Mouse (Mus musculus) liver, adult 2 months (tissue): ENCODE measurements around the gene Mmaa. TPM values are rescaled to one million over a fixed set of nuclear protein-coding genes. Genes with fewer than 3 reads are reported as not detected.
A peak's percentile ranks its signal among the peaks of the same experiment; 100 is the strongest.

ENCODE experiments used
- DNase-seq: peaks from one replicate; pipeline ENCODE4 v3.0.0-alpha.2; 2011; ENCODE audit warnings: low read depth, low spot score; ENCODE audit errors: extremely low read depth
- H3K27ac ChIP-seq: fragments of 200-500 bp; replicated peaks from 2 replicates; pipeline ENCODE4 v1.5.1; 2012; ENCODE audit warnings: low read depth, mild to moderate bottlenecking, control low read depth, inconsistent platforms, low read length; ENCODE audit not compliant: insufficient read depth
- H3K27me3 ChIP-seq: fragments of 200-500 bp; 2 replicates; pipeline ENCODE4 v1.6.1; 2012; ENCODE audit warnings: mild to moderate bottlenecking, moderate library complexity, low read length, inconsistent platforms; ENCODE audit not compliant: control insufficient read depth, insufficient read depth
- H3K36me3 ChIP-seq: fragments of 200-500 bp; 2 replicates; pipeline ENCODE4 v1.6.1; 2012; ENCODE audit warnings: low read length, inconsistent platforms; ENCODE audit not compliant: control insufficient read depth, insufficient read depth
- H3K4me1 ChIP-seq: fragments of 200-500 bp; 2 replicates; pipeline ENCODE4 v1.6.1; 2011; ENCODE audit warnings: low read length; ENCODE audit not compliant: control insufficient read depth, insufficient read depth
- H3K4me3 ChIP-seq: fragments of 200-500 bp; 2 replicates; pipeline ENCODE4 v1.5.1; 2011; ENCODE audit warnings: low read depth, mild to moderate bottlenecking, control low read depth, low read length, moderate library complexity; ENCODE audit not compliant: insufficient read depth
- H3K79me2 ChIP-seq: fragments of 200-500 bp; 2 replicates; pipeline ENCODE4 v1.6.1; 2012; ENCODE audit warnings: inconsistent platforms, mild to moderate bottlenecking, low read length, moderate library complexity; ENCODE audit not compliant: control insufficient read depth, insufficient read depth
- H3K9ac ChIP-seq: fragments of 200-500 bp; 2 replicates; pipeline ENCODE4 v1.6.1; 2012; ENCODE audit warnings: low read depth, mild to moderate bottlenecking, control low read depth, inconsistent platforms, low read length
- CTCF ChIP-seq: fragments of 200-500 bp; IDR thresholded peaks from 2 replicates; pipeline ENCODE4 v1.5.1; 2011; ENCODE audit warnings: low read depth, low read length, control low read depth
- POLR2A ChIP-seq: fragments of 200-500 bp; IDR thresholded peaks from 2 replicates; pipeline ENCODE4 v1.6.1; 2011; ENCODE audit warnings: low read length, control low read depth; ENCODE audit not compliant: insufficient read depth; ENCODE audit errors: extremely low read depth
- WGBS: fragments of 180-500 bp; shearing (Covaris S2); methylation state at CpG from one replicate; pipeline ENCODE4 v1.1.7; 2018; 5-methylcytosine and 5-hydroxymethylcytosine counted together
- polyA plus RNA-seq: library from polyadenylated mRNA; depleted of rRNA; stranded (reverse); fragments of >200 nt; gene quantifications from 2 replicates; pipeline ENCODE4 v1.2.3, GENCODE M21; 2012
- total RNA-seq: library from RNA; depleted of rRNA; stranded (reverse); fragments of >200 nt; gene quantifications from 2 replicates; pipeline ENCODE4 v1.2.3, GENCODE M21; 2014

The Mmaa gene
- total and polyA plus RNA-seq, 2 experiments, result 7.4 to 9.0 TPM

DNA sequence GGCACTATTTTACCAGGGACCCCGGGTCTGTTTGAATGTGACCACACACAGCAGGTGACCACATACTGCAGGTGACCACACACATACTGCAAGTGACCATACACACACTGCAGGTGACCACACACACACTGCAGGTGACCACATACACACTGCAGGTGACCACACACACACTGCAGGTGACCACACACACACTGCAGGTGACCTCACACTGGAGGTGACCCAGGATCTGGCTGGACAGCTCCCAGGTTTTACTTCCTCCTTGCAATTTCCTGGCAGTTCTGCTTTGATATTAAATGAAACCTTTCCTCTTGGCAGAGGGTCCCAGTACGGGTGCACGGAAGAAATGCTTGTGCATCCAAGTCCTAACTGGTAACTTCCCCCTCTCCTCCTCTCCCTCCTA, 29.3 kb upstream of the Mmaa start:
- Histone ChIP-seq H3K36me3 (no peaks in the 10 kb centered on the region), H3K4me3 (no peak overlapping the region), H3K27ac (no peak overlapping the region), H3K79me2 (no peaks in the 10 kb centered on the region), H3K4me1 (no peaks in the 10 kb centered on the region; the same call in 1 of the 2 replicates), H3K27me3 (no peaks in the 10 kb centered on the region), H3K9ac (no peak overlapping the region)
- WGBS, result 55% methylated on average over 3 of the region's 3 CpGs
- no peak for DNase-seq
- TF ChIP-seq CTCF (no peak), POLR2A (no peak)

DNA sequence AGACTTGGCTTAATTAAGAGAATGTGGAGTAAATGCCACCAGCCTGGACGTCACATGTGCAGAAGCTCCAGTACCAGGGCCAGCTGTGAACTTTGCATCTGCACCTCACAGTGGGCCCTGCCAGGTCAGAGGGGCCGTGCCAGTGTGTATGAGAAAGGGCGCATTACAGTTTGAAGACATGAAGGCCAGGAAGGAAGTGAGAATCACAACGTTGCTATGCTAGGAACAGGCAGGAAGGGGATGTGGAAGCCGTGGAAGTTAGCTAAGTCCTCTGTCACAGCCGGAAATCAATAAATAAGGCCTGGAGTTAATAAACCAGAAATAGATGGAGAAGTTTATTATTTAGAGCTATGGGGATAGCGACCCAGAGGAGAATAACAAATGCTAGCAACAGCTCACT, 28.4 kb upstream of the Mmaa start:
- DNase-seq, result no peak
- Histone ChIP-seq H3K36me3 (no peaks in the 10 kb centered on the region), H3K27me3 (no peaks in the 10 kb centered on the region), H3K79me2 (no peaks in the 10 kb centered on the region), H3K4me3 (no peak overlapping the region), H3K27ac (no peak overlapping the region), H3K4me1 (no peaks in the 10 kb centered on the region; the same call in 1 of the 2 replicates), H3K9ac (no peak overlapping the region)
- WGBS, result 60% methylated on average over 7 of the region's 7 CpGs
- no peak for TF ChIP-seq CTCF
- no peak for TF ChIP-seq POLR2A

GRCm38 (mm10) chr8:79310801-79311200, 16.1 kb upstream of the Mmaa start:
- 78% methylated on average over 2 of the region's 2 CpGs for WGBS
- Histone ChIP-seq H3K4me1 (no peaks in the 10 kb centered on the region), H3K27me3 (no peaks in the 10 kb centered on the region), H3K79me2 (no peaks in the 10 kb centered on the region), H3K36me3 (no peaks in the 10 kb centered on the region), H3K9ac (no peak overlapping the region), H3K4me3 (no peak overlapping the region), H3K27ac (no peak overlapping the region)
- TF ChIP-seq CTCF (no peak), POLR2A (no peak)
- no peak for DNase-seq

GRCm38 (mm10) chr8:79305941-79306340, 11.2 kb upstream of the Mmaa start:
- no peaks in the 10 kb centered on the region for H3K79me2 ChIP-seq
- H3K4me3 ChIP-seq, result no peak overlapping the region
- WGBS, result 82% methylated on average over 5 of the region's 5 CpGs
- TF ChIP-seq POLR2A, result no peak
- TF ChIP-seq CTCF, result no peak
- DNase-seq, result no peak
- no peak overlapping the region for H3K9ac ChIP-seq
- H3K27me3 ChIP-seq, result no peaks in the 10 kb centered on the region
- H3K27ac ChIP-seq, result no peak overlapping the region
- H3K36me3 ChIP-seq, result no peaks in the 10 kb centered on the region
- no peaks in the 10 kb centered on the region for H3K4me1 ChIP-seq

GRCm38 (mm10) chr8:79301548-79301947, 6.8 kb upstream of the Mmaa start:
- no peaks in the 10 kb centered on the region for H3K4me1 ChIP-seq
- no peaks in the 10 kb centered on the region for H3K36me3 ChIP-seq
- H3K79me2 ChIP-seq, result no peaks in the 10 kb centered on the region
- no peak for TF ChIP-seq POLR2A
- no peak for TF ChIP-seq CTCF
- no peaks in the 10 kb centered on the region for H3K27me3 ChIP-seq
- H3K4me3 ChIP-seq, result no peak overlapping the region
- no peak for DNase-seq
- 71% methylated on average over 3 of the region's 3 CpGs for WGBS
- H3K9ac ChIP-seq, result no peak overlapping the region
- no peak overlapping the region for H3K27ac ChIP-seq

DNA sequence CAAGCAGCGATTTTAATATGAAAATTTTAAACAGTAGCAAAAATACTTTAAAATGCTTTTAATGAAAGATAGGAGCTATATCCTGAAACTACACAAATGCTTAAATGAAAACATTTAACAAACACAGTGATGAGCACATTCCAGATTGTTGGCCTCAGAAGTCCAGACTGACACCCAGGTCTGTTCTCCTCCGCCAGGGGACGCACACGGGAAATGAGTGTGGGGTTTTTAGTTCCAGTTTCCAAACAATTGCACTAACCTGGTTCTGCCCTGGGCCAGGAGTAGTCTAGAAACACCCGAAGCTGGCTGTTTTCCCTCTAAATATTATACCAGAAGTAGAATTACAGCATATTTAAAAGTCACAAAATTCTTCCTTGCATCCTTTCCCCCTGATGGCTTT, 5.0 kb upstream of the Mmaa start:
- Histone ChIP-seq H3K79me2 (no peaks in the 10 kb centered on the region), H3K27me3 (no peaks in the 10 kb centered on the region), H3K9ac (no peak overlapping the region), H3K36me3 (no peaks in the 10 kb centered on the region), H3K4me3 (no peak overlapping the region), H3K4me1 (no peaks in the 10 kb centered on the region), H3K27ac (no peak overlapping the region)
- TF ChIP-seq CTCF (peak; percentile 13; the same call in 1 of the 2 replicates), POLR2A (no peak)
- DNase-seq, result no peak
- WGBS, result 79% methylated on average over 5 of the region's 5 CpGs
